Mouse (Mus musculus) small intestine, adult 2 months (tissue): ENCODE results near the gene Tyms.

Experiments
- CTCF ChIP-seq: fragments of 200-500 bp; IDR thresholded peaks from 2 replicates; pipeline ENCODE4 v1.5.1; 2012; ENCODE audit warnings: low read depth, mild to moderate bottlenecking, control low read depth, inconsistent platforms, low read length, moderate library complexity, mixed read lengths; ENCODE audit not compliant: insufficient replicate concordance, insufficient read length; ENCODE audit errors: extremely low read depth
- POLR2A ChIP-seq: fragments of 200-500 bp; IDR thresholded peaks from 2 replicates; pipeline ENCODE4 v1.6.1; 2012; ENCODE audit warnings: low read depth, mild to moderate bottlenecking, control low read depth, inconsistent platforms, low read length, moderate library complexity

GRCm38 (mm10) chr5:30110371-30111060 is 37.1 kb upstream of the Tyms start:
- TF ChIP-seq CTCF (no peak), POLR2A (no peak)
